Mouse (Mus musculus) left cerebral cortex, postnatal 25 days (tissue): ENCODE data around the gene Myo9b. TPM values are rescaled to one million over a fixed set of nuclear protein-coding genes. Genes with fewer than 3 reads are reported as not detected.

Source experiments
- DNase-seq, 2 experiments: peaks; one replicate each; pipeline ENCODE4 v3.0.0; 2022; ENCODE audit warnings: low spot score in 2 of 2, mixed read lengths in 1 of 2
- intact Hi-C: fragments of 180-260 bp; cut with DNase I; formaldehyde crosslinking; loops from one replicate; pipeline ENCODE4 v1.15.1; 2025
- total RNA-seq, 2 experiments: library from RNA; stranded (reverse); gene quantifications; 2 replicates each; pipeline ENCODE4 v1.2.3; 2021

Myo9b gene
- total RNA-seq, 2 experiments from 2014 or later = 27.7 to 32.4 TPM

GRCm38 (mm10) chr8:71346581-71346980, 74.1 kb downstream of the Myo9b start:
- no peak for DNase-seq
- intact Hi-C loops = no loop called here

- DNase-seq = no peak
- intact Hi-C loops = no loop called here
These were observed 78.6 kb downstream of the Myo9b start for GRCm38 (mm10) chr8:71351117-71351516.

- intact Hi-C loops = no loop called here
- no peak for DNase-seq
These were observed 79.0 kb downstream of the Myo9b start for GRCm38 (mm10) chr8:71351520-71351919.

- no peak for DNase-seq
- intact Hi-C loops = no loop called here
These were observed 85.5 kb downstream of the Myo9b start for GRCm38 (mm10) chr8:71358026-71358425.

GRCm38 (mm10) chr8:71366771-71367528, 94.4 kb downstream of the Myo9b start, which contains the start of gene Use1:
Gene Use1 (plus strand): TSS chr8:71366848.
- intact Hi-C loops = loop anchor here (2.0 kb wide), 2 partner anchors 94 to 470 kb away; partner anchors contain the start of genes Haus8, Myo9b and Rpl18a

GRCm38 (mm10) chr8:71367529-71368176, 95.1 kb downstream of the Myo9b start:
- DNase-seq = no peak
- intact Hi-C loops = loop anchor here (2.0 kb wide), 2 partner anchors 95 to 471 kb away; partner anchors contain the start of genes Haus8, Myo9b and Rpl18a

More at GRCm38 (mm10) chr8:71366771-71367528, 94.4 kb downstream of the Myo9b start, which contains the start of gene Use1:
- peak; percentile 93 to 96 for DNase-seq

- intact Hi-C loops = no loop called here
- no peak for DNase-seq
These were observed 95.9 kb downstream of the Myo9b start for GRCm38 (mm10) chr8:71368366-71368765.

- DNase-seq = no peak
- intact Hi-C loops = no loop called here
These were observed 96.7 kb downstream of the Myo9b start for GRCm38 (mm10) chr8:71369040-71369718.

GRCm38 (mm10) chr8:71370711-71371235, 98.3 kb downstream of the Myo9b start:
- intact Hi-C loops = loop anchor here (2.0 kb wide), 1 partner anchor 26 kb away; the partner anchor contains the start of gene Babam1
- DNase-seq = no peak

GRCm38 (mm10) chr8:71371236-71371848, 98.8 kb downstream of the Myo9b start, which contains the start of gene Ocel1:
Gene Ocel1 (plus strand): TSS chr8:71371298.
- intact Hi-C loops = loop anchor here (2.0 kb wide), 1 partner anchor 25 kb away; the partner anchor contains the start of gene Babam1
- DNase-seq = peak; percentile 99

- DNase-seq = no peak
- intact Hi-C loops = no loop called here
These were observed 99.9 kb downstream of the Myo9b start for GRCm38 (mm10) chr8:71372427-71372826.

GRCm38 (mm10) chr8:71373000-71373399, 100.5 kb downstream of the Myo9b start:
- no peak for DNase-seq
- intact Hi-C loops = no loop called here

GRCm38 (mm10) chr8:71374616-71375206, 102.2 kb downstream of the Myo9b start:
- DNase-seq = no peak
- intact Hi-C loops = no loop called here

- intact Hi-C loops = no loop called here
- DNase-seq = peak; percentile 75
These were observed 103.3 kb downstream of the Myo9b start for GRCm38 (mm10) chr8:71375581-71376422.

GRCm38 (mm10) chr8:71376423-71377030, 104.0 kb downstream of the Myo9b start:
- DNase-seq = no peak
- intact Hi-C loops = no loop called here

GRCm38 (mm10) chr8:71379008-71379407, 106.5 kb downstream of the Myo9b start:
- intact Hi-C loops = no loop called here
- DNase-seq = no peak

GRCm38 (mm10) chr8:71379512-71380075, 107.1 kb downstream of the Myo9b start:
- intact Hi-C loops = loop anchor here (5.0 kb wide), 1 partner anchor 83 kb away; the partner anchor contains the start of genes Abhd8 and Mrpl34
- DNase-seq = no peak
